Mouse (Mus musculus) ES-Bruce4 (cell line): ENCODE data around the gene Ssh1.

ENCODE experiments used
- CTCF ChIP-seq: IDR thresholded peaks from one replicate; pipeline ENCODE4 v1.8.1; 2011; ENCODE audit warnings: low read depth, low read length
- POLR2A ChIP-seq: IDR thresholded peaks from one replicate; pipeline ENCODE4 v1.8.1; 2011; ENCODE audit warnings: low read length; ENCODE audit not compliant: insufficient read depth

DNA sequence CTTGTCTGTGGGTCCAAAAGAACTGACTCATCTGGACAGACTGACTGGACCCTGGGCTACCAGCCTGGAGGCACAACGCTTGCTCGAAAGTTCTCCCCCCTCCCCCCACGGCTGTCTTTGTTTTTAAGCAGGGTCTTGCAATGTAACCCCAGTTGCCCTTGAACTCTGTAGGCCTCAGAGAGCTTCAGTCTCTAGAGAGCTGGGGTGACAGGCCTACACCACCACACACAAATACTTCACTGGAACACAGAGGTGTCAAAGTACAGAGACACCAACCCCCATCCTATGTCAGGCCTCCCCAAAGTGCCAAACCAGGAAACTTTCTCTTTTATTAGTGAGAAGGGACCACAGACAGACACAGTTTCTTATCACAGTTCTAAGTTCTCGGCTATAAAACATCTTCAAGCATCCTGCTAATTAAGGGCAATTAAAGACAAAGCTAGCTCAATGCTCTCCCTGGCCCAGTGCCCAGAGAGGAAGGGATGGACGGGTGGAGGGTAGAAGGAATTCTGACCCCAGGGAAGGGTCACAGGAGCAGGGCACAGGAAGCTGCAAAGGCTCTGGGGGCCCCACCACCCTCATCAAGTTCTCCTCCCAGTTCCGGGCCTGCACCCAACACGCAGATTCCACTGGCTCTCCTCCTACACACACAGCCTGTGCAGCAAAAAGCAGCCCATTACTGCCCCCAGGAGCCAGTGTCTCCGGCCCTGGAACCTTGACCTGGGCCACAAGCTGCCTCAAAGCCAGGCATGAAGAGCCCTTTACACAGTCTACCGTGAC lies 7.3 kb downstream of the Ssh1 start:
- TF ChIP-seq POLR2A: no peak
- no peak for TF ChIP-seq CTCF
